In the genomic region with DNA sequence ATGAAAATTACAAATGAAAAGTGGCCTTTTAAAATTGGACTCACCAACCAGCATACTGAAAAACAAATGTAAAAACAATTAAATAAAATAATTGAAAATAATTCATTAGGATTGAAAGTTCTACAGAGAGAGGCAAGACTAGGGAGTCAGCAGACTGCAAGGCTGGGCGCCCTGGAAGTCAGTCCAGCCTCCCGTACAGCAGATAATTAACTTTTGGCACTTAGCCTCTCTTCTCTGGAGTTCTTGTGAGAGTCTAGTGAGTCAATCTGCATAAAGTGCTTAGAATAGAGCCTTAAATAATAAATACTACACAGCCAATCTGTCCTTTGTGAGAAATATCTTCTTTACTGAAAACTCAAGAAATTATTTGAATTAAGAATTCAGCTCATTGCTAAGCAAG, we compare ENCODE assay signal across 23 mouse cellular contexts.
DNase-seq lines count a peak whose midpoint lies in the region; ATAC-seq lines count a peak whose summit lies in the region.
"Had no signal": no experiment of that assay in that cellular context is flagged by ENCODE, and none has a peak within 500 bp of the region (broad histone marks: within the 10 kb centered on the region; RNA-seq: fewer than 3 reads in every experiment).

No protein-coding gene starts in this region.

- H3K9ac ChIP-seq in embryonic facial prominence, embryonic 14.5 days (ENCODE audit: low read depth, low read length) = no peak overlapping the region
- H3K9ac ChIP-seq in kidney, embryonic 15.5 days = no peak overlapping the region
- H3K9ac ChIP-seq: forebrain, embryonic 13.5 days; hindbrain, embryonic 13.5 days; intestine, embryonic 15.5 days; midbrain, embryonic 15.5 days; stomach, embryonic 15.5 days had no signal

- no peaks in the 10 kb centered on the region for H3K27me3 ChIP-seq in embryonic facial prominence, embryonic 14.5 days (replicated peaks; ENCODE audit: control insufficient read depth, insufficient read depth, low read length)
- H3K27me3 ChIP-seq in embryonic facial prominence, embryonic 10.5 days (replicated peaks; ENCODE audit: low read depth, poor library complexity, severe bottlenecking) = no peaks in the 10 kb centered on the region
- H3K27me3 ChIP-seq in kidney, embryonic 15.5 days = no peaks in the 10 kb centered on the region
- H3K27me3 ChIP-seq: forebrain, embryonic 13.5 days; hindbrain, embryonic 13.5 days; intestine, embryonic 15.5 days; megakaryocyte, embryonic 14.5 days; midbrain, embryonic 15.5 days; stomach, embryonic 15.5 days had no signal

- H3K4me3 ChIP-seq in embryonic facial prominence, embryonic 14.5 days (ENCODE audit: low read depth, low read length) = no peak overlapping the region
- H3K4me3 ChIP-seq in embryonic facial prominence, embryonic 10.5 days = no peak overlapping the region
- H3K4me3 ChIP-seq in kidney, embryonic 15.5 days (replicated peaks) = no peak overlapping the region
- H3K4me3 ChIP-seq: forebrain, embryonic 13.5 days; gastrocnemius, adult 2 months; hindbrain, embryonic 13.5 days; intestine, embryonic 15.5 days; left cerebral cortex, adult 2 months; megakaryocyte, embryonic 14.5 days; midbrain, embryonic 15.5 days; stomach, embryonic 15.5 days had no signal

- no peak overlapping the region for H3K27ac ChIP-seq in embryonic facial prominence, embryonic 14.5 days (replicated peaks; ENCODE audit: low read depth, low read length)
- no peak overlapping the region for H3K27ac ChIP-seq in embryonic facial prominence, embryonic 10.5 days (replicated peaks)
- H3K27ac ChIP-seq in kidney, embryonic 15.5 days = no peak overlapping the region
- H3K27ac ChIP-seq: forebrain, embryonic 13.5 days; gastrocnemius, adult 2 months; hindbrain, embryonic 13.5 days; intestine, embryonic 15.5 days; left cerebral cortex, adult 2 months; midbrain, embryonic 15.5 days; stomach, embryonic 15.5 days had no signal

- H3K9me3 ChIP-seq in embryonic facial prominence, embryonic 14.5 days (ENCODE audit: control insufficient read depth, low read length) = no peaks in the 10 kb centered on the region
- H3K9me3 ChIP-seq in embryonic facial prominence, embryonic 10.5 days = no peaks in the 10 kb centered on the region
- no peaks in the 10 kb centered on the region for H3K9me3 ChIP-seq in kidney, embryonic 15.5 days (replicated peaks)
- H3K9me3 ChIP-seq: forebrain, embryonic 13.5 days; G1E; hindbrain, embryonic 13.5 days; intestine, embryonic 15.5 days; megakaryocyte, embryonic 14.5 days; midbrain, embryonic 15.5 days; stomach, embryonic 15.5 days had no signal

- H3K4me2 ChIP-seq in embryonic facial prominence, embryonic 14.5 days (ENCODE audit: low read depth, low read length) = no peak overlapping the region
- no peak overlapping the region for H3K4me2 ChIP-seq in kidney, embryonic 15.5 days
- H3K4me2 ChIP-seq: forebrain, embryonic 13.5 days; heart, embryonic 11.5 days; hindbrain, embryonic 13.5 days; intestine, embryonic 15.5 days; midbrain, embryonic 15.5 days; stomach, embryonic 15.5 days had no signal

- no peaks in the 10 kb centered on the region for H3K4me1 ChIP-seq in embryonic facial prominence, embryonic 14.5 days (ENCODE audit: control insufficient read depth, insufficient read depth, low read length)
- no peaks in the 10 kb centered on the region for H3K4me1 ChIP-seq in embryonic facial prominence, embryonic 10.5 days
- H3K4me1 ChIP-seq in kidney, embryonic 15.5 days = no peaks in the 10 kb centered on the region
- H3K4me1 ChIP-seq: forebrain, embryonic 13.5 days; hindbrain, embryonic 13.5 days; intestine, embryonic 15.5 days; midbrain, embryonic 15.5 days; stomach, embryonic 15.5 days had no signal

- peak; percentile 27 for DNase-seq in embryonic facial prominence, embryonic 14.5 days (ENCODE audit: low spot score)
- no peak for DNase-seq in embryonic facial prominence, embryonic 10.5 days (ENCODE audit: low spot score)
- DNase-seq in kidney, adult 18-20 months = peak; percentile 12
- peak; percentile 26 for DNase-seq in brain, embryonic 18.5 days (ENCODE audit: low read depth, low spot score)
- peak; percentile 49 to 65 for DNase-seq in kidney, postnatal 36 days
- DNase-seq in T-cell, adult 2 months (ENCODE audit: low spot score) = no peak
- no peak for DNase-seq in heart, postnatal 14 days
- DNase-seq: gastrocnemius, adult 2 months; left cerebral cortex, postnatal 4 days; liver; right cerebral cortex, postnatal 14 days; thymus, adult 18-20 months; thymus, postnatal 4 days had no signal

- ATAC-seq in embryonic facial prominence, embryonic 14.5 days (ENCODE audit: low read depth) = no peak
- ATAC-seq in kidney, embryonic 15.5 days (replicated peaks; ENCODE audit: low FRiP score) = no peak
- ATAC-seq: forebrain, embryonic 13.5 days; intestine, embryonic 15.5 days; midbrain, embryonic 15.5 days had no signal

- WGBS in embryonic facial prominence, embryonic 14.5 days = 52% methylated on average over 2 of the region's 2 CpGs
- 80% methylated on average over 2 of the region's 2 CpGs for WGBS in embryonic facial prominence, embryonic 10.5 days
- WGBS in kidney, embryonic 15.5 days = 50% methylated on average over 2 of the region's 2 CpGs

- H3K36me3 ChIP-seq in embryonic facial prominence, embryonic 14.5 days (ENCODE audit: control insufficient read depth, insufficient read depth, low read length) = no peaks in the 10 kb centered on the region
- H3K36me3 ChIP-seq in embryonic facial prominence, embryonic 10.5 days (replicated peaks) = no peaks in the 10 kb centered on the region
- H3K36me3 ChIP-seq in kidney, embryonic 15.5 days = no peaks in the 10 kb centered on the region
- H3K36me3 ChIP-seq: G1E; hindbrain, embryonic 13.5 days; intestine, embryonic 15.5 days; midbrain, embryonic 15.5 days; stomach, embryonic 15.5 days had no signal

- intact Hi-C loops in heart, postnatal 14 days (cut with DNase I) = no loop called here

Comparison
In these comparisons a context has a peak if more than half of its experiments do, and no peak if none do; other contexts are left out.
1. DNase-seq: peak in embryonic facial prominence, embryonic 14.5 days (single experiment), kidney, adult 18-20 months (single experiment), brain, embryonic 18.5 days (single experiment) and kidney, postnatal 36 days (2 of 2); none in embryonic facial prominence, embryonic 10.5 days (single experiment), T-cell, adult 2 months (single experiment) and heart, postnatal 14 days (0 of 2).